Mouse (Mus musculus) limb, embryonic 14.5 days (tissue): ENCODE measurements around the gene Serpinb6a. TPM values are rescaled to one million over a fixed set of nuclear protein-coding genes. Genes with fewer than 3 reads are reported as not detected.

Experiments used
- ATAC-seq: fragments of 200-750 bp; cut with Nextera tagmentation; 2 replicates; pipeline ENCODE4 v1.8.0; 2017; ENCODE audit warnings: low read depth, moderate number of reproducible peaks, moderate TSS enrichment; ENCODE audit not compliant: low FRiP score
- DNase-seq: peaks from one replicate; pipeline ENCODE4 v3.0.0-alpha.2; 2015; ENCODE audit warnings: low spot score
- H3K27ac ChIP-seq: fragments of 300-500 bp; sonication (generic); replicated peaks from 2 replicates; pipeline ENCODE4 v1.5.1; 2014; ENCODE audit warnings: low read depth, mild to moderate bottlenecking, low read length, moderate library complexity, mixed read lengths
- H3K27me3 ChIP-seq: fragments of 300-500 bp; sonication (generic); 2 replicates; pipeline ENCODE4 v1.6.1; 2014; ENCODE audit warnings: low read length, mixed read lengths; ENCODE audit not compliant: control insufficient read depth, insufficient read depth
- H3K36me3 ChIP-seq: fragments of 300-500 bp; sonication (generic); 2 replicates; pipeline ENCODE4 v1.6.1; 2014; ENCODE audit warnings: mild to moderate bottlenecking, low read length, moderate library complexity, mixed read lengths; ENCODE audit not compliant: control insufficient read depth, insufficient read depth
- H3K4me1 ChIP-seq: fragments of 300-500 bp; sonication (generic); 2 replicates; pipeline ENCODE4 v1.6.1; 2014; ENCODE audit warnings: antibody characterized with exemption, low read length, mixed read lengths; ENCODE audit not compliant: control insufficient read depth, insufficient read depth
- H3K4me2 ChIP-seq: fragments of 300-500 bp; sonication (generic); replicated peaks from 2 replicates; pipeline ENCODE4 v1.6.1; 2014; ENCODE audit warnings: low read depth, mild to moderate bottlenecking, low read length, moderate library complexity; ENCODE audit not compliant: severe bottlenecking
- H3K4me3 ChIP-seq: fragments of 300-500 bp; sonication (generic); replicated peaks from 2 replicates; pipeline ENCODE4 v1.5.1; 2014; ENCODE audit warnings: low read length
- H3K9ac ChIP-seq: fragments of 300-500 bp; sonication (generic); 2 replicates; pipeline ENCODE4 v1.6.1; 2014; ENCODE audit warnings: mild to moderate bottlenecking, low read depth, low read length, moderate library complexity; ENCODE audit not compliant: severe bottlenecking
- H3K9me3 ChIP-seq: fragments of 300-500 bp; sonication (generic); 2 replicates; pipeline ENCODE4 v1.6.1; 2016; ENCODE audit warnings: low read length; ENCODE audit not compliant: control insufficient read depth
- POLR2A ChIP-seq: fragments of 200-500 bp; IDR thresholded peaks from 2 replicates; pipeline ENCODE4 v1.8.0; 2012; ENCODE audit warnings: inconsistent platforms, mild to moderate bottlenecking, moderate library complexity, borderline replicate concordance; ENCODE audit not compliant: insufficient read depth, insufficient read length; ENCODE audit errors: extremely low read depth
- WGBS: fragments of 180-500 bp; shearing (Covaris S2); extraction: QIAGEN DNeasy Blood & Tissue Kit; methylation state at CpG from one replicate; pipeline ENCODE4 v1.1.7; 2014; 5-methylcytosine and 5-hydroxymethylcytosine counted together
- polyA plus RNA-seq, 2 experiments: library from polyadenylated mRNA; depleted of rRNA in 1 of 2; stranded (reverse) in 1 of 2; unstranded in 1 of 2; fragments of >200 nt; fragmentation: Nextera tagmentation in 1 of 2; extraction: Ambion mirVana in 1 of 2; gene quantifications; 2 replicates each; pipeline versions ENCODE4 v1.2.1 to v1.2.3; 2012 to 2014

The Serpinb6a gene
- polyA plus RNA-seq, 2 experiments = 61.7 to 83.2 TPM

DNA sequence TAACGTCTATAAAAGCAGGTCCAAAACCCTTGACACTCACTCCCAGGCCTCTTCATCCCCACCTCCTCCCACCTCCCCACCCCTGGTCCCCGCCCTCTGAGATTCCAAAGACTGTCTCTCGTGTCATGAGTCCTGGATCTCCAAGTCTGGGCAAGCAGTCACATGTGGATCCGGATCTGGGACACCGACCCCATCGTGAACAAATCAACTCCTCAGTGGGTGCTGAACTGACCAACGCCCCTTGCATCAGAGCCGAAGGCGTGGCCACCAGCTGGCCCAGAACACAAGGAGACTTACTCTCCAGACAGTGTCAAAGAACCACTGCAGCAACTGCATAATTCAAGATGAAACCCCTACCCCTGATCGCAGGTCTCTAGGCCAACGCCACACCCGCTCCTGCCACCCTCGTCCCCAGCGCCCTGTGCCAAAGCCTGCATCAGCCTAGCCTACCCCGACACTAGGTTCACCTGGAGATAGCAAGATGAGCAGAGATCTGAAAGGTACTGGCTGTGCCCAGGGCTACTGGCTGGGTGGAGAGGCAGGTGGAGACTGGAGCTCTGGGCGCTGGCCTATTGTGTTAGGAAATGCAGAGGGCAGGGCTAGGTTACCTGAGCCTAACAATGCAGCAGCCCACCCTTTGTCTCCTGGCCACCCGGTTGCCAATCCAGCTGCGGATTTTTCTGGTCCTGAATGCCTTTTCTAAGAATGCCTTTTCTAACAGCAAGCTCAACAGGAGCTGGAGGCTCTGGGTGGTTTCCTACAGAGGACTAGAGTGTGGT lies 97.2 kb downstream of the Serpinb6a start, which contains the start of gene Serpinb6c:
TSS of gene Serpinb6c (minus strand) at position 533 of the 779 bp plus-strand sequence.
- TF ChIP-seq POLR2A = no peak
- Histone ChIP-seq H3K36me3 (no peaks in the 10 kb centered on the region), H3K27me3 (no peaks in the 10 kb centered on the region), H3K4me2 (no peak within 1 kb of the TSS), H3K27ac (no peak within 1 kb of the TSS), H3K4me3 (no peak within 1 kb of the TSS), H3K9me3 (no peaks in the 10 kb centered on the region), H3K9ac (no peak within 1 kb of the TSS), H3K4me1 (no peaks in the 10 kb centered on the region)
- ATAC-seq (no peak), DNase-seq (no peak)
- 75% methylated on average over 18 of the region's 18 CpGs for WGBS

DNA sequence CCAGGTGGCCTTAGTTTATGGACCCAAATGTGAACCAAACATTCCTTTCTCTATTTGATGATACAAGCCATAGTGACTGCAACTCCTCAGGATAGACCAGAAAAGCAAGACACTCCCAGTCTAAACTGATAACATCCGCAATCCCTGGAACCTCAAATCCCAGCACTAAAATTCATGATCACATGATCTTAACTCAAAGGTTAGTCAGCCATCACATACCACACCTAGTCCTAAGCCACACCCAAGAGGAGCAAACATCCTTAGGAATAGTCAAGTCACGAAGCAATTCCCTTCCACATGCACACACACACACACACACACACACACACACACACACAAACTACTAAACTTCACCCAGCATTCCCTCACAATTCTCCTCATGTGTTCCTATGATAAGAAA lies 99.3 kb downstream of the Serpinb6a start:
- Histone ChIP-seq H3K9ac (no peak overlapping the region), H3K36me3 (no peaks in the 10 kb centered on the region), H3K27me3 (no peaks in the 10 kb centered on the region), H3K27ac (no peak overlapping the region), H3K4me2 (no peak overlapping the region), H3K9me3 (no peaks in the 10 kb centered on the region), H3K4me1 (no peaks in the 10 kb centered on the region), H3K4me3 (no peak overlapping the region)
- no peak for TF ChIP-seq POLR2A
- no peak for ATAC-seq
- no peak for DNase-seq
- 86% methylated on average over 2 of the region's 2 CpGs for WGBS

DNA sequence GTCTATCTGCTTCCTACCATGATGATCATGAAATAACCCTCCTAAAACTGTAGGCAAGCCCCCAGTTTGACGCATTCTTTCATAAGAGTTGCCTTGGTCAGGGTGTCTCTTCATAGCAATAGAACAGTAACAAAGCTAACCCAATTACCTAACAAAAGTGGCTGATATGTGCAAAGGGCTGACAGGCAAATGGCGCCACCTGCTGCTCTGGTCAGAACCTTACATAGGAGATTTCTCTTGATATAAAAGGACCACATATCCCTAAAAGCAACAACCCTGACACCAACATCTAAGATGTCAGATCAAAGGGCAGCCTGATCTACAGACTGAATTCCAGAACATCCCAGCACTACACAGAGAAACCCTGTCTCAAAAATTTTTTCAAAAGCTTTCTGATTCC lies 108.4 kb downstream of the Serpinb6a start:
- no peaks in the 10 kb centered on the region for H3K9me3 ChIP-seq
- no peak overlapping the region for H3K9ac ChIP-seq
- peak; percentile 30 for DNase-seq
- no peak overlapping the region for H3K4me3 ChIP-seq
- TF ChIP-seq POLR2A = no peak
- no peak overlapping the region for H3K4me2 ChIP-seq
- no peaks in the 10 kb centered on the region for H3K27me3 ChIP-seq
- H3K36me3 ChIP-seq = no peaks in the 10 kb centered on the region
- 31% methylated on average over 2 of the region's 2 CpGs for WGBS
- no peak for ATAC-seq
- no peaks in the 10 kb centered on the region for H3K4me1 ChIP-seq
- no peak overlapping the region for H3K27ac ChIP-seq

Other genes with a start within 250 kb of the Serpinb6a start
- 0.05 TPM in 1 of 2 replicates, not detected in the other for gene Serpinb6e, start 159.4 kb downstream of the Serpinb6a start, polyA plus RNA-seq (2012; rRNA removed)
- not detected in 2 replicates for gene Serpinb6e, start 159.4 kb downstream of the Serpinb6a start, polyA plus RNA-seq (2014; fragmentation: Nextera tagmentation; extraction: Ambion mirVana)
- gene Serpinb6c, start 97.1 kb downstream of the Serpinb6a start, polyA plus RNA-seq (2012; rRNA removed) = 0.25 and 0.27 TPM in 2 replicates
- 0.54 and 0.80 TPM in 2 replicates for gene Serpinb6c, start 97.1 kb downstream of the Serpinb6a start, polyA plus RNA-seq (2014; fragmentation: Nextera tagmentation; extraction: Ambion mirVana)
- 8.1 and 10.1 TPM in 2 replicates for gene Nqo2, start 38.1 kb downstream of the Serpinb6a start, polyA plus RNA-seq (2012; rRNA removed)
- 15.4 and 16.1 TPM in 2 replicates for gene Nqo2, start 38.1 kb downstream of the Serpinb6a start, polyA plus RNA-seq (2014; fragmentation: Nextera tagmentation; extraction: Ambion mirVana)
- gene Ripk1, start 431 bp downstream of the Serpinb6a start, polyA plus RNA-seq (2012; rRNA removed) = 8.7 and 10.7 TPM in 2 replicates
- 16.1 and 17.1 TPM in 2 replicates for gene Ripk1, start 431 bp downstream of the Serpinb6a start, polyA plus RNA-seq (2014; fragmentation: Nextera tagmentation; extraction: Ambion mirVana)
- gene Bphl, start 34.8 kb upstream of the Serpinb6a start, polyA plus RNA-seq (2012; rRNA removed) = 34.4 and 37.9 TPM in 2 replicates
- 44.3 and 49.9 TPM in 2 replicates for gene Bphl, start 34.8 kb upstream of the Serpinb6a start, polyA plus RNA-seq (2014; fragmentation: Nextera tagmentation; extraction: Ambion mirVana)
- 328 and 445 TPM in 2 replicates for gene Tubb2a, start 75.2 kb upstream of the Serpinb6a start, polyA plus RNA-seq (2012; rRNA removed)
- 150 and 170 TPM in 2 replicates for gene Tubb2a, start 75.2 kb upstream of the Serpinb6a start, polyA plus RNA-seq (2014; fragmentation: Nextera tagmentation; extraction: Ambion mirVana)
- 376 and 378 TPM in 2 replicates for gene Tubb2b, start 127.7 kb upstream of the Serpinb6a start, polyA plus RNA-seq (2012; rRNA removed)
- 28.5 TPM in 2 replicates for gene Tubb2b, start 127.7 kb upstream of the Serpinb6a start, polyA plus RNA-seq (2014; fragmentation: Nextera tagmentation; extraction: Ambion mirVana)
- 133 and 153 TPM in 2 replicates for gene Psmg4, start 160.2 kb upstream of the Serpinb6a start, polyA plus RNA-seq (2012; rRNA removed)
- gene Psmg4, start 160.2 kb upstream of the Serpinb6a start, polyA plus RNA-seq (2014; fragmentation: Nextera tagmentation; extraction: Ambion mirVana) = 75.5 and 83.8 TPM in 2 replicates